Mouse (Mus musculus) effector memory CD4-positive, alpha-beta T cell, adult 7 months (primary cell): ENCODE results near the gene Parp11. TPM values are rescaled to one million over a fixed set of nuclear protein-coding genes. Genes with fewer than 3 reads are reported as not detected.

Source experiments
- polyA plus RNA-seq: library from polyadenylated mRNA; unstranded; fragments of 100-300 nt; shearing (Covaris generic); gene quantifications from one replicate; pipeline ENCODE4 v1.2.1, GENCODE M21; 2017

Gene Parp11
- polyA plus RNA-seq, result 21.0 TPM

GRCm38 (mm10) chr6:127446436-127446890 lies at the start of gene Parp11:
Gene Parp11, plus strand, starts transcription at chr6:127446840.

Other genes with a start within 250 kb of the Parp11 start
- gene Cracr2a, start 114.5 kb downstream of the Parp11 start, polyA plus RNA-seq, result 16.7 TPM